Mouse (Mus musculus) kidney, postnatal 25 days (tissue): ENCODE measurements around the gene Vapb.
"Not testable (repeated sequence)": the region's sequence is repeated elsewhere in the genome, so short reads cannot be mapped to it uniquely, and the experiment has no call there.

Experiments
- DNase-seq, 2 experiments: peaks; one replicate each; pipeline ENCODE4 v3.0.0; 2021; ENCODE audit warnings: mixed read lengths in 2 of 2

Gene Vapb

GRCm38 (mm10) chr2:173737222-173737989 is at the start of gene Vapb:
Gene Vapb, plus strand, starts transcription at chr2:173737511.
- DNase-seq = peak; percentile 99 to 100

- no peak for DNase-seq
Measured at GRCm38 (mm10) chr2:173689835-173690234, 47.5 kb upstream of the Vapb start.

- no peak for DNase-seq
Measured at GRCm38 (mm10) chr2:173691748-173692147, 45.6 kb upstream of the Vapb start.

- no peak for DNase-seq
Measured at GRCm38 (mm10) chr2:173692693-173693092, 44.6 kb upstream of the Vapb start.

- no peak for DNase-seq
Measured at GRCm38 (mm10) chr2:173698850-173699249, 38.5 kb upstream of the Vapb start.

- DNase-seq = peak; percentile 59 to 69
Measured at GRCm38 (mm10) chr2:173702096-173702866, 35.0 kb upstream of the Vapb start.

GRCm38 (mm10) chr2:173702867-173703237 is 34.5 kb upstream of the Vapb start:
- DNase-seq = no peak

GRCm38 (mm10) chr2:173705827-173706551 is 31.3 kb upstream of the Vapb start:
- DNase-seq = no peak

GRCm38 (mm10) chr2:173707626-173708025 is 29.7 kb upstream of the Vapb start:
- DNase-seq = not testable (repeated sequence)

- DNase-seq = no peak
Measured at GRCm38 (mm10) chr2:173710193-173710592, 27.1 kb upstream of the Vapb start.

GRCm38 (mm10) chr2:173712656-173713055 is 24.7 kb upstream of the Vapb start:
- DNase-seq = no peak

GRCm38 (mm10) chr2:173713241-173713640 is 24.1 kb upstream of the Vapb start:
- no peak for DNase-seq

GRCm38 (mm10) chr2:173714620-173715218 is 22.6 kb upstream of the Vapb start:
- DNase-seq = no peak

GRCm38 (mm10) chr2:173716966-173717365 is 20.3 kb upstream of the Vapb start:
- no peak for DNase-seq

GRCm38 (mm10) chr2:173719115-173719514 is 18.2 kb upstream of the Vapb start, which contains the start of gene 1700010B08Rik:
Gene 1700010B08Rik, plus strand, starts transcription at chr2:173719415.
- DNase-seq = not testable (repeated sequence)

GRCm38 (mm10) chr2:173722251-173722857 is 15.0 kb upstream of the Vapb start:
- DNase-seq = no peak

GRCm38 (mm10) chr2:173724382-173724781 is 12.9 kb upstream of the Vapb start:
- no peak for DNase-seq

GRCm38 (mm10) chr2:173724940-173725807 is 12.1 kb upstream of the Vapb start:
- no peak for DNase-seq

- no peak for DNase-seq
Measured at GRCm38 (mm10) chr2:173725819-173726218, 11.5 kb upstream of the Vapb start.

- no peak for DNase-seq
Measured at GRCm38 (mm10) chr2:173730444-173730966, 6.8 kb upstream of the Vapb start.

GRCm38 (mm10) chr2:173734426-173734825 is 2.9 kb upstream of the Vapb start:
- no peak for DNase-seq
